Mouse (Mus musculus): Measurements from ENCODE around the gene Rev3l.

DNA sequence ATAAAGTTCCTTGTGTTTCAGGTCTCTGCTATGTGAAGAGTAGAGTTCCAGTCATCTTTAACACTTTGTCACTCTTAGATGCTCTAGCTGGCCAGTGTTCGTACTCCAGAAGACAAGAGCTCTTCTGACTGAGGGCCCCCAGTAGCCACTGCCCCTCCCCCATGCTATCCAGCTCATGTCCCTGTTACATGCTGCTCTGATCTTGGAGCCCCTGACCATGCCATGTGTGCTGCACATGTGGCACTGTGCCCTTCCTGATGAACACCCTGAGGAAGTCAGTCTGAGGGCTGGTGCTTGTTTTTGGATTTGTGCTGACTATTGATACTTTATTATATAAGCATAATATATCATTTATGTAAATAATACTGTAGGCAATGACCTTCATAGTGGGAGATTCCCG is 40.3 kb downstream of the Rev3l start:
- no peak for TF ChIP-seq CTCF (IDR thresholded peaks at IDR 0.05; ENCODE audit: control insufficient read depth, insufficient read depth, low read length)
- TF ChIP-seq POLR2A (IDR thresholded peaks at IDR 0.05; ENCODE audit: borderline replicate concordance, control insufficient read depth, low read depth, low read length) = no peak
